Mouse (Mus musculus) bone marrow macrophage, adult 2 months (primary cell): ENCODE measurements around the gene Gpalpp1. TPM values are rescaled to one million over a fixed set of nuclear protein-coding genes. Genes with fewer than 3 reads are reported as not detected.

Experiments used
- H3K27ac ChIP-seq: 2 replicates; pipeline ENCODE4 v1.5.1; 2012; ENCODE audit warnings: low read depth, low read length; ENCODE audit not compliant: insufficient read depth
- H3K4me1 ChIP-seq: 2 replicates; pipeline ENCODE4 v1.6.1; 2012; ENCODE audit warnings: low read length; ENCODE audit not compliant: control insufficient read depth, insufficient read depth
- H3K4me3 ChIP-seq: 2 replicates; pipeline ENCODE4 v1.5.1; 2012; ENCODE audit warnings: mild to moderate bottlenecking, low read length, moderate library complexity; ENCODE audit not compliant: insufficient read depth
- CTCF ChIP-seq: IDR thresholded peaks from 2 replicates; pipeline ENCODE4 v1.5.1; 2012; ENCODE audit warnings: low read depth, mild to moderate bottlenecking, low read length, moderate library complexity
- POLR2A ChIP-seq: IDR thresholded peaks from 2 replicates; pipeline ENCODE4 v1.6.1; 2012; ENCODE audit warnings: mild to moderate bottlenecking, low read depth, low read length, borderline replicate concordance
- polyA plus RNA-seq: library from polyadenylated mRNA; stranded (reverse); fragments of >200 nt; gene quantifications from 2 replicates; pipeline ENCODE4 v1.2.4, GENCODE M21; 2012; ENCODE audit not compliant: missing spikeins, insufficient read depth, insufficient read length

Gpalpp1 gene
- 19.1 and 22.2 TPM in 2 replicates for polyA plus RNA-seq

GRCm38 (mm10) chr14:76110396-76111221 is at the start of gene Gpalpp1, which contains the start of gene Nufip1:
Gene Gpalpp1, minus strand, starts transcription at chr14:76110760.
Gene Nufip1, plus strand, starts transcription at chr14:76110891.
- Histone ChIP-seq H3K27ac (peak within 1 kb of the TSS; percentile 75), H3K4me1 (peaks cover 18% of the 10 kb centered on the region), H3K4me3 (peak within 1 kb of the TSS; percentile 90)
- TF ChIP-seq POLR2A (no peak), CTCF (no peak)

- TF ChIP-seq POLR2A (no peak), CTCF (no peak)
These were observed 47.7 kb upstream of the Gpalpp1 start for GRCm38 (mm10) chr14:76158192-76158785.

GRCm38 (mm10) chr14:76153828-76154227 is 43.3 kb upstream of the Gpalpp1 start:
- Histone ChIP-seq H3K4me1 (peaks cover 21% of the 10 kb centered on the region), H3K27ac (no peak overlapping the region), H3K4me3 (no peak overlapping the region)
- TF ChIP-seq CTCF: no peak
- no peak for TF ChIP-seq POLR2A

More at GRCm38 (mm10) chr14:76158192-76158785, 47.7 kb upstream of the Gpalpp1 start:
- Histone ChIP-seq H3K27ac (no peak overlapping the region), H3K4me1 (peaks cover 18% of the 10 kb centered on the region), H3K4me3 (no peak overlapping the region)

GRCm38 (mm10) chr14:76153003-76153675 is 42.6 kb upstream of the Gpalpp1 start:
- peak overlapping the region; percentile 14; the same call in 1 of the 2 replicates for H3K27ac ChIP-seq
- peak overlapping the region; percentile 41 for H3K4me3 ChIP-seq
- H3K4me1 ChIP-seq: peaks cover 18% of the 10 kb centered on the region
- TF ChIP-seq CTCF (no peak), POLR2A (no peak)

GRCm38 (mm10) chr14:76152162-76153002 is 41.8 kb upstream of the Gpalpp1 start:
- TF ChIP-seq POLR2A (no peak), CTCF (peak; percentile 76)
- peaks cover 12% of the 10 kb centered on the region for H3K4me1 ChIP-seq
- peak overlapping the region; percentile 88 for H3K4me3 ChIP-seq
- H3K27ac ChIP-seq: peak overlapping the region; percentile 79

- no peak overlapping the region for H3K27ac ChIP-seq
- no peak for TF ChIP-seq POLR2A
- no peak for TF ChIP-seq CTCF
- peaks cover 6% of the 10 kb centered on the region for H3K4me1 ChIP-seq
- H3K4me3 ChIP-seq: peak overlapping the region; percentile 88
These were observed 41.2 kb upstream of the Gpalpp1 start for GRCm38 (mm10) chr14:76151820-76152161.

GRCm38 (mm10) chr14:76151011-76151410 is 40.5 kb upstream of the Gpalpp1 start:
- TF ChIP-seq POLR2A (no peak), CTCF (no peak)
- Histone ChIP-seq H3K27ac (no peak overlapping the region), H3K4me3 (no peak overlapping the region), H3K4me1 (0 out of 2 replicates have a peak, but pooled peaks cover 5% of the 10 kb centered on the region)

GRCm38 (mm10) chr14:76150499-76150898 is 39.9 kb upstream of the Gpalpp1 start:
- no peak overlapping the region for H3K4me3 ChIP-seq
- no peak overlapping the region for H3K27ac ChIP-seq
- TF ChIP-seq POLR2A (no peak), CTCF (no peak)
- H3K4me1 ChIP-seq: 0 out of 2 replicates have a peak, but pooled peaks cover 5% of the 10 kb centered on the region
